Mouse (Mus musculus): ENCODE data around the gene Rimklb.
"Not testable (repeated sequence)": the region's sequence is repeated elsewhere in the genome, so short reads cannot be mapped to it uniquely, and the experiment has no call there.

Gene Rimklb

DNA sequence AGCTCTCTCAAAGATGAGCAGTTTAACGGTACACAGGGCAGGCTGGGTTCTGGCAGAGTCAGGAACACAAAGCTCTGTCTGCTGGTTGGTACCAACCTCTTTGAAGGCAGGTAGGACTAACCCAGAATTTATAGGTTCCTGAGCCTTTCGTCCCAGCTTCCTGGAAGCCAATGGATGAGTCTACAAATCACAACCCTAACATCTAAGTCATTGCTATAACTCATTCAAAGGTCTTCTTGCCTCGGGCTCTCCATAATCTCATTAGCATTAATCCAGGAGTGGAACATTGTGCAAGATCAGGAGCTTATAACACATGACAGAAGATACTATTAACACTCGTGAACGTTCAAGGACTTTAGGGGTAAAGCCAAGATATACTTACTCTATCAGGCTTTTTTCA is at the start of gene Rimklb:
TSS of gene Rimklb (minus strand) at position 101 of the 400 bp plus-strand sequence.
- no peak for DNase-seq

DNA sequence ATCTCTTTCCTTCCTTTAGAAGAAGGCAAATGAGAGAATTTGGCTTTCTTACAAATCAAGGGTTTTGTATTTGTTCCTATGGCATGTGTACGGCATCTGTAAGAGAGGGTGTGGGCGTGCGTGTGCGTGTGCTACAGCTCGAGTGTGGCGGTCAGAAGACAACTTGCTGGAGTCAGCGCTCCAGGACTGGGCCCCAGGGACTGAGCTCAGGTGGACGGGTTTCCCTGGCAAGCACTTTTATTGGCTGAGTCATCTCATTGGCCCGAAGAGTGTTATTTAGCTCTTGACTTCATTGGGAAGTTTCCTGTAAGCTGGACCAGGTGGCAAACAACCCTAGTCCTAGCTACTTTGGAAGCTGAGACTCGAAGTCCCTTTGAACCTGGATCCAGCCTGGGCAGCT is 47.4 kb upstream of the Rimklb start:
- DNase-seq = no peak

DNA sequence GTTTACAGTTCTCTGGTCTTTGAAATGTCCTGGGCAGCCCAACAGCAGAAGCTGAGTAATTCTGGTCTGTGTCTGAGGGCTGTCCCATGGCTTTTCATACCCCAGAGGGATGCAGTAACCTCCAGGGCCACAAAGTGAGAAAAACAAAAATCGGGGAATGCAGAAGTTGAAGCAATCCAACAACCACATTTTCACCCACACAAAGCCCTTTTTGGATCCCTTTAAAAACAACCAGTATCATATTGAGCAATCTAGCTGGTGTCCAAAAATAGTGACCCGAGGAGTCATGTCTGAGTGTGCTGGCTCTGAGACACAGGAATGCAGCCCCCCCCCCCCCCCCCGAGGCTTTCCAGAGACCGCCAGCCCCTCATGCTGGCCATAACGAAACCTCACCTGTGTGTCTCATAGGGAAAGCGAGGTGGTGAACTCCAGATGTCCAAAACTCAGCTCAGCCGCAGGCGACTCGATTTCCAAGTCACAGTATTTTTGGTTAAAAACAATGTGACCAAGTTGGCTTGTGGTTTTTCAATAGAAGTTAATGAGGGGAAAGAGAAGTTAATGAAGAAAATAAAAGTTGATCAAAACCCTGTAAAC is 46.8 kb upstream of the Rimklb start:
- DNase-seq = no peak

GRCm38 (mm10) chr6:122544672-122545071 is 46.1 kb upstream of the Rimklb start:
- DNase-seq = no peak

- no peak for DNase-seq
Observed at GRCm38 (mm10) chr6:122543574-122543973, 45.0 kb upstream of the Rimklb start.

DNA sequence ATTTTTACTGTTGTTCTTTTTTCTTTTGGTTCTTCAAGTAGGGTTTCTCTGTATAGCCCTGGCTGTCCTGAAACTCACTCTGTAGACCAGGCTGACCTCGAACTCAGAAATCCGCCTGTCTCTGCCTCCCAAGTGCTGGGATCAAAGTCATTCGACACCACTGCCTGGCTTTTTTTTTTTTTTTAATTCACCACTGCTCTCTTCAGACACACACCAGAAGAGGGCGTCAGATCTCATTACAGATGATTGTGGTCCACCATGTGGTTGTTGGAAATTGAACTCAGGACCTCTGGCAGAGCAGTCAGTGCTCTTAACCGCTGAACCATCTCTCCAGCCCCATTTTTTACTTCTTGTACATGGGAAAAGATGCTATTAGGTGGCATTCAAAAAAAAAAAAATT is 43.9 kb upstream of the Rimklb start:
- not testable (repeated sequence) for DNase-seq

DNA sequence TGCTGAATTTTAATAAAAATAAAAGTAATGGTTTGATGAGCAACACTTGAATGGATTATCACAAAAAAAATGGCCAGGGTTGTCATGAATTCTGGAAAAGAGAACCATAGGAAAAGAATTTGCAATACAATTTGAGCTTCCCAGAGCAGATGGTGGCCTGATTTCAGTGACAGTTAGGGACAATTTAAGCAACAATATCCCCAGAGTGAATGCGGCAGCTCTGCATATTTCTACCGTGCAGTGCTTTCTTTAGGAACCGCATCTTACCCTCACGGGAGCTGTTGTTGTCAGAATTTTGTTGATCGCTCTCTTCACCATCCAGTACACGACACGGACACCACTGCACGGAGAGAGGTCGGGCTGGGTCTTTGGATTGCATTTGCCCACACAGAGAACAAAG is 41.0 kb upstream of the Rimklb start:
- DNase-seq = no peak

DNA sequence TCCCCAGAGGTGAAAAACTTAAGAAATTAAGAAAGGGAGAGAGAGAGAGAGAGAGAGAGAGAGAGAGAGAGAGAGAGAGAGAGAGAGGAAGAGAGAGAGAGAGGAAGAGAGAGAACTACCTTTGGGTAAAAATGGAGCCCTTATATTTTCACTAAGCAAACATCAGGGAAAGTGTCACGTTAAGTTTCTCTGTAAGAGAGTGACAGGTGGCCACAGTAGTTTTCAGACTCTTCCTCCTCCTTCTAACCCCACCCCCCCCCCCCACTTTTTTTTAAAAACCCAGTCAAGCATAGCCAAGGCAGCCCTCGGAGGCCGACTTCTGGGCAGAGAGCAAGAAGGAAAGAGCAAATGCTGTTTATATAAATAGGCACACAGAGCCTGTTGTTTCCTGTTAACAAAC is 35.5 kb upstream of the Rimklb start:
- no peak for DNase-seq

GRCm38 (mm10) chr6:122532883-122533302 is 34.3 kb upstream of the Rimklb start:
- DNase-seq = peak; percentile 7

DNA sequence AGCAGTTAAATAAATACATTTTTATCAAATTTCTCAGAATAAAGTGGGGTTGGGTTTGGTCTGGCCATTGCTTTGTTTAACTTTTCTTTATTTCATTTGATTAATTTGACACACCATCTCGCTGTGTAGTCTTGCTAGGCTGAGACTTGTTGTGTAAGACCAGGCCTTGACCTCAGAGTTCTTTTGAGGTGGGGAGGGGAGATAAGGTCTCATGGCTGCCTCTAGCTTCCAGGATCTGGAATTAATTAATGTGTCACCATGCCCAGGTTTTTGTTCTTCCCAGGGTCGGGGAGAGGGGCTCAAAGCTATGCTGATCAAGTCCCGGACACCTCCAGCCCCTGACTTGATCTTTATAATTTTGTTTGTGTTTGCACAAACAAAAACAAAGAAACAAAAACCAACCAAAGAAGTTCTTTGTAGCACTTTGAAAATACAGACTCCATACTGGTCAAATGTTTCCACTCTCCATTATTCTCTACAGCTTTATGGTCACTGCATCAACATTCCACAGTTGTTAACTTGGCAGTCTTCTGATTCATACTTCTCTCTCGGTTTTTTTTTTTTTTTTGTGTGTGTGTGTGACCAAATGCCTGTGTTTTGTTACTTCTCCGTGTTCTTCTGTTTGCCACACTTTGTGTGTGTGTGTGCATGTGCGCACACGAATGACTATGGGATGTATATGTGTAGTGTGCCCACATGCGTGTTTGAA is 33.1 kb upstream of the Rimklb start:
- no peak for DNase-seq

DNA sequence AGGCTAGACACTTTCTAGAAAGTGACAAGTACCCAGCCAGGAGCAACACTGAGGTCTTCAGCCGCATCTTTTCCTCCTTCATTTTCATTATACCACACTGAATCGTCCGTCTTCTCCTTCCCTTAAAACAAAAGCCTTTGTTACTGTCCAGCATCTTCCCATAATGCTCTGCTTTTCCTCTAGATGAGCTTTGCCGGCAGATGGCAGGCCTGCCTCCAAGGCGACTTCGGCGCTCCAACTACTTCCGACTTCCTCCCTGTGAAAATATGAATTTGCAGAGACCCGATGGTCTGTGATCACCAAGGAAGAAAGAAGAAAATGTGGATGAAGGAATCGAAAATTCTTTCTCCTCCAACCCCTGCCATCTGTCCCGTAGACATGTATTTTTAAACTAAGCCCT is 29.6 kb upstream of the Rimklb start:
- DNase-seq = no peak

GRCm38 (mm10) chr6:122527596-122527995 is 29.0 kb upstream of the Rimklb start:
- DNase-seq = peak; percentile 10

GRCm38 (mm10) chr6:122523289-122523688 is 24.7 kb upstream of the Rimklb start:
- no peak for DNase-seq

DNA sequence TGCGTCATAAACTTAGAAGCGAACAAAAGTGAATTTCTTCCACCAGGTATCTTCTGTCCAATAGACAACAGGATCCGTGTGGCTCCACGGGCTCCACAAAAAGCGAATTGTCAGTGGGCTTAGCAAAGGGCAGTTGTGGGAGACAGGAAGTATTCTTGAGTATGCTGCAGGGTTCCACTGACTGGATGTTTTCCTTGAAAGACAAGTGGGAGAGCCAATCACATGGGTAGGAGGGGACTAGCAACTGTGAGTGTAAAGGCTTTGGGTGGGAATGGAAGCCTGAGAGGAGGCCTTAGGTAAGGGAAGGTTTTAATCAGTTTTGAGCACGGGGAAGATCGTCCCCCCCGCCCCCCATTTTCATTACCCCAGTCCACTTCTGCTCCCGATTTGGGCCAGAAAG is 24.0 kb upstream of the Rimklb start:
- no peak for DNase-seq

DNA sequence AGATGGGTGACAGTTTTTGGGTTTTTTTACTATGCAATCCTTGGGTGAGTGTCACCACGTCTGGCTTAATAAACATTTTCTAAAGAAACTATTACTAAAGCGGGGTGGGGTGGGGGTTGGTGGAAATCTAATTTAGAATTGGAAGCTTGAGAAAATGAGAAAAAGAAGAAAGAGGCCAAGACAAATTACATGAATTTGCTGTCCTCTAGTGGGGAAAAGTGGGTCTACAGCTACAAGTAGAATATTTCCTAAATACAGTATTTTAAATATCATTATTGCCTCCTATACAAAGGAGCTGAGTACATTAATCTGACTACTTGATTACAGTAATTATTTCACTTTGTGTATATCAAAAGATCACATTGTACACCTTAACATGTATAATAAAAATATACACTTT is 20.8 kb upstream of the Rimklb start:
- no peak for DNase-seq

GRCm38 (mm10) chr6:122517668-122518067 is 19.1 kb upstream of the Rimklb start:
- no peak for DNase-seq

GRCm38 (mm10) chr6:122515762-122516161 is 17.2 kb upstream of the Rimklb start:
- not testable (repeated sequence) for DNase-seq

DNA sequence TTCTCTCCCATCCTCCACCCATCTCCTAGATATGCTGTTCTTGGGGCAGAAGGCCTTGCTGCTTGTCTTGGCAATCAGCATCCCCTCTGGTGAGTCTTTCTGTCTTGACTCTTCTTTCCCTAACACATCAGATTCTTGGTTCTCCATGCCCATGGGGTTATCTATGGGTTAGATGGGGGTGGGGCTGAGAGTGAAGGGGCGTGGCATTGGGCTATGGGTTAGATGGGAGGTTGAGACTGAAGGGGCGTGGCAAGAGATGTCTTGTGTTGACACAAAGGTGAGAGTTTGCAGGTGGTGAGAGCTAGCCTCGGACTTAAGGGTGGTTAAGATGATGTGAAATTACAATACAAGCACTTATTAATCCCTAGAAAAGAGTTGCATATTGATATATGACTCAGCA is 15.8 kb upstream of the Rimklb start:
- DNase-seq = no peak

- DNase-seq = no peak
Observed at GRCm38 (mm10) chr6:122512914-122513878, 14.6 kb upstream of the Rimklb start.

GRCm38 (mm10) chr6:122508494-122508893 is 9.9 kb upstream of the Rimklb start:
- DNase-seq = no peak

DNA sequence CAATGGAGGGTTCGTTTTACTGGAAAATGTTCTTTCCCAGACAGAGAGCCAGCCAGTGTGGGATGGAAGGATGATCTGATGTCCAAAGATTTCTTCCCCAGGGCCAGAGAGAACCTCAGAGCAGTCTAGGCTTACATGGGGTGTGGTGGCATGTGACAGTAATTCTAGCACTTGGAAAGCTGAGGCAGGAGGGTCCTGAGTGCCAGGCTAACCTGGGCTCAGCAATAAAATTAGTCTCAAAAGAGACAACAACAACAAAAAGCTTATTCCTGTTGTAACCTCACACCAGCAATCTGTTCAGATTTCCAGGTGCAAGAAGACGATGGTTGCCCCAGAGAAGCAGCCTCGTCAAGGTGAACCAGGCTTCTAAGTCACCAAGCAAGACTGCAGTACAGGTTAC is 7.0 kb upstream of the Rimklb start, which contains the start of gene Mfap5:
TSS of gene Mfap5 (plus strand) at position 301 of the 400 bp plus-strand sequence.
- DNase-seq = no peak

GRCm38 (mm10) chr6:122505041-122505440 is 6.5 kb upstream of the Rimklb start:
- DNase-seq = no peak

- DNase-seq = no peak
Observed at GRCm38 (mm10) chr6:122496501-122496900, 2.1 kb downstream of the Rimklb start.

All from thymus, postnatal 25 days (tissue).